Mouse (Mus musculus) left cerebral cortex, adult 2 months (tissue): ENCODE measurements around the gene Barhl1. TPM values are rescaled to one million over a fixed set of nuclear protein-coding genes. Genes with fewer than 3 reads are reported as not detected.
A peak's percentile ranks its signal among the peaks of the same experiment; 100 is the strongest.

Source experiments
- DNase-seq, 2 experiments: peaks; one replicate each; pipeline ENCODE4 v3.0.0; 2021 to 2022; ENCODE audit warnings: low spot score in 2 of 2, mixed read lengths in 1 of 2; ENCODE audit errors: extremely low spot score in 1 of 2
- H3K27ac ChIP-seq: fragments of 200-600 bp; 2 replicates; pipeline ENCODE4 v1.8.1; 2022
- H3K4me3 ChIP-seq: fragments of 200-600 bp; 2 replicates; pipeline ENCODE4 v1.8.1; 2022
- CTCF ChIP-seq: fragments of 200-600 bp; IDR thresholded peaks from 2 replicates; pipeline ENCODE4 v1.8.1; 2022; ENCODE audit warnings: antibody characterized with exemption, mild to moderate bottlenecking, moderate library complexity
- intact Hi-C: fragments of 180-260 bp; cut with DNase I; formaldehyde crosslinking; loops from one replicate; pipeline ENCODE4 v1.15.1; 2025
- total RNA-seq, 2 experiments: library from RNA; stranded (reverse); gene quantifications; 2 replicates each; pipeline ENCODE4 v1.2.3; 2021

The Barhl1 gene
- total RNA-seq, 2 experiments from 2014 or later, result not detected

DNA sequence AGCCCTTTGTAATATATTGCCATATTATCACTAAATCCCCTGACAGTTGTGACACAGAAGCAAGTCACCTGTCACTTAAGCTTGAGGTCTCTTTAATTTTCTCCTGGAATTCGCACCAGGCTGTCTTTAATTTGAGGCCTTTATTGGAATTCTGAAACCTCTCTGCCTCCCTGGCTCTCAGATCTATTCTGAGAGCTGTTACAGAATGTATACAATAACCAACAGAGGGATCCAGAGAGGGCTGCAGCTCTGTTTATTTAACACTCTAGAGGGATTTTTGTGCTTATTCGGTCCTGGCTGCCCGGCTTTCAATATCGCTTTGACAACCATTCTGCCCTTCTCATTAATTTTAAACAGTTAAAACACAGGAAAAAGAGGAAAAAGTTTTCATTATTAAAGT lies 31.6 kb downstream of the Barhl1 start:
- no peak for DNase-seq
- Histone ChIP-seq H3K27ac (no peak overlapping the region), H3K4me3 (no peak overlapping the region)
- intact Hi-C loops, result no loop called here
- no peak for TF ChIP-seq CTCF

DNA sequence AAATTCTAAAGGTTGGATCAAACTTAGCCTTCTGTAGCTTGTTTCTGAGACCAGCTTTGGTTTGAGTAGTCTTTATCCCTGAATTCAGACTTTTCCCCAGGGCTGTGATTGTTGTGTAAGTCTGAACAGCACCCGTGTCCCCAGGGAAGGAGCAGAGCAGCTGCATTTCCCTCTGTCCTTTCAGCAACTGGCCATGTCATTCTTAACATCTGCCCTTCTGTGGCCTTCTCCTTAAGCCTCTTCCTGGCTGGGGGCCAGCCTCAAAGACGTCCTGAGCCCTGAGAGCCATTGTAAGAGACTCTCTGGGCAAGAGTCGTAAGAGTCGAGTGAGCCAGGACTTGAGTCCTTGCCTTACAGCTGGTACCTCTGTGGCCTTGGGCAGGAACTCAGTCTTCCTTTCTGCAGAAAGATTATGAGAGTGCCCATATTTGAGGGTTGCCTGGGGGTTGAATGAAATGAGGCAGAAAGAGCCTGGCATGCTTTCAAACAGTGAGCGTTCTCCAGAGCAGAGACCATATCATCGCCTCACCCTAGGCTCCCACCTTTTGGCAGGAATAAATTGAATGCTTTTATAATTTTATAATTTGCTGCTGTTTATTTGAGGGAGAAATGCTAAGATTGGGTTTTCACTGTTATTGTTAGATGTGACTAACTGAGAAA lies 33.5 kb downstream of the Barhl1 start:
- no peak for TF ChIP-seq CTCF
- Histone ChIP-seq H3K4me3 (no peak overlapping the region), H3K27ac (no peak overlapping the region)
- intact Hi-C loops, result no loop called here
- no peak for DNase-seq

DNA sequence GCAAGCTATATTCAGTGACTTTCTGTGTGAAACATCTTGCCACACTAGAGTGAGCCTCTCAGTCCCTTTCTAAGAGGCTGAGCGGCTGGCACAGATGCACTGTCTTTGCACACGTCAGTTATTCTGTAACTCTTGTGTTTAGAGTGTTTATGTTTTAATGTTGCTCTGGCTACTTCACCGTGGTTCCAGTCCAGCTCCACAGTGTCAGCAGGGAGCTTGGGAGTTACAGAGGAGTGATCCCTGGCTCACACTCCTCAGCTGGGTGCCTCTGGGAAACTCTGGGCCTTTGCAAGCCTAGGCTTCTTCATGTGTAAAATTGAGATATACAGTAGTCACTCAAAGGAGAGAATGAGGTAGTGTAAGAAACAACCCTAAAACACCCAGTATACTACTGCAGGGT lies 34.4 kb downstream of the Barhl1 start:
- Histone ChIP-seq H3K4me3 (no peak overlapping the region), H3K27ac (no peak overlapping the region)
- intact Hi-C loops, result no loop called here
- no peak for DNase-seq
- no peak for TF ChIP-seq CTCF

DNA sequence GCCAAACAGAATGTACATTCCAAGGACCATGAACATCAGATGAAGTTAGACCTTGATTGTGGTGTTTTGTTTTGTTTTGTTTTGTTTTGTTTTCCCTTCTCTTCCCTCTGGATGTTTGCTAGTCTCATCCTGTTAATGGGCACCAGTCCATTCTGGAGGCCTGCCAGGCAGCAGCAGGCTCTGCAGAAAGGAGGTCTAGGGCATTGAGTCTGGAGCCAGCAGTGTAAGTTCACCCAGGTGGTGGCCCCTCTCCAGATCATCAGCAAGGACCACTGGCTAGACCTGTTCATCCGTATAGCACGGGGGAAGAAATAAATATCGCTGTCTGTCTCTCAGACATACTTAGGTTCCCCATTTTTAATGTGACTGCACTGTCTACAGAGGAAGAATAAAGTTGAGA lies 35.2 kb downstream of the Barhl1 start:
- intact Hi-C loops, result no loop called here
- Histone ChIP-seq H3K27ac (no peak overlapping the region), H3K4me3 (no peak overlapping the region)
- no peak for TF ChIP-seq CTCF
- DNase-seq, result no peak

DNA sequence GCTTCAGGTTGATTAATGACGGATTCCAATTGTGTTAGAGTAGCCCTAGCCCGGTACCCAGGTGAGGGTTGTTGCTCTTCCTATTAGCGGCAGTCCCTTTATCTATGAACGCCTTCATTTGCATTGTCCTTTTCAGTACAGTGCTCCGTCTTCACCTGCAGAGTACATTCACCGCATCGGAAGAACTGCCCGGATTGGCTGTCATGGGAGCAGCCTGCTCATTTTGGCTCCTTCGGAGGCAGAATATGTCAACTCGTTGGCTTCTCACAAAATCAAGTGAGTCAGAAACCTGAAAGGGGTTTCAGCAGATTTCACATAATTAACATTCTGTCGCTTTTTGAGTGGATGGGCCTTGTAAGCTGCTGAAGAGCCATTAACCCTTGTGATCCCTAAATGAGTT lies 40.9 kb downstream of the Barhl1 start:
- intact Hi-C loops, result no loop called here
- no peak for TF ChIP-seq CTCF
- Histone ChIP-seq H3K27ac (no peak overlapping the region), H3K4me3 (no peak overlapping the region)
- no peak for DNase-seq

DNA sequence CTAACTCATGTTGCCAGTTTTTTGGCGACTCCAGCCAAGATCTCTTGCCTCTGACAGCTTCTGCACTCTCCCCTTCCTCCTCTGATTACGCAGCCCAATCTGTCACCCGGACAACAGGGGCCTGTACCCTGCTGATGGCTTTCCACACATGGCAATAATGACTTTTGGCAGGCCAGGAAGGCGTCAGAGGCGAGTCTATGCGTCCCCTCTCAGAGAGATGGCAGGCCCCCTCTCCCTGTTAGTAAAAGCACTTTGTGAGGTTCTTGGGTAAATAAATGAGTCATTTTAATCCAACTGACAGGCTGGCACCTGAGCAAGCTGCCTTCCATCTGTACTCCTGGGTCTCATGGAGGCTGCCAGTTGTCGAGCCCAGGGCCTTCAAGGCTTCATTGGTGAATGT lies 49.0 kb downstream of the Barhl1 start:
- no peak overlapping the region for H3K4me3 ChIP-seq
- no peak overlapping the region for H3K27ac ChIP-seq
- no peak for TF ChIP-seq CTCF
- intact Hi-C loops, result no loop called here
- no peak for DNase-seq

DNA sequence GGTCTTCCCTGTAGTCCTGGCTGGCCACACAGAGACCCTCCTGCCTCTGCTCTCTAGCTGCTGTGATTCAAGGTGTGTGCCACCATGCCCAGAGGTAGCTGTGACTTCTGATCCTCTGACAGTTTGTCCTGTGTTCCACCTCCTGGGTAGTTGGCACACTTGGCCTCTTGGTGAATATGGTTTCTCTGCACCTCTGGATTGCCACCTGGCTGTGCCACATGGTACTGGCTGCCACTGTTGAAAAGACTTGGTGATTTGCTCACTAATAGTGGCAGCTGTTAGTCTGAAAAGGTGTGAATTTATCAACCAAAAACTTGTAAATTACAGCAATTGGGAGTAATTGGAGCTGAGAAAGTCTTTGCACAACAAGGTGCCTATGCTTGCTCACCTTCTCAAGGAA lies 52.6 kb downstream of the Barhl1 start:
- Histone ChIP-seq H3K27ac (no peak overlapping the region), H3K4me3 (no peak overlapping the region)
- TF ChIP-seq CTCF, result peak; percentile 1; the same call in 1 of the 2 replicates
- intact Hi-C loops, result no loop called here
- DNase-seq, result no peak

DNA sequence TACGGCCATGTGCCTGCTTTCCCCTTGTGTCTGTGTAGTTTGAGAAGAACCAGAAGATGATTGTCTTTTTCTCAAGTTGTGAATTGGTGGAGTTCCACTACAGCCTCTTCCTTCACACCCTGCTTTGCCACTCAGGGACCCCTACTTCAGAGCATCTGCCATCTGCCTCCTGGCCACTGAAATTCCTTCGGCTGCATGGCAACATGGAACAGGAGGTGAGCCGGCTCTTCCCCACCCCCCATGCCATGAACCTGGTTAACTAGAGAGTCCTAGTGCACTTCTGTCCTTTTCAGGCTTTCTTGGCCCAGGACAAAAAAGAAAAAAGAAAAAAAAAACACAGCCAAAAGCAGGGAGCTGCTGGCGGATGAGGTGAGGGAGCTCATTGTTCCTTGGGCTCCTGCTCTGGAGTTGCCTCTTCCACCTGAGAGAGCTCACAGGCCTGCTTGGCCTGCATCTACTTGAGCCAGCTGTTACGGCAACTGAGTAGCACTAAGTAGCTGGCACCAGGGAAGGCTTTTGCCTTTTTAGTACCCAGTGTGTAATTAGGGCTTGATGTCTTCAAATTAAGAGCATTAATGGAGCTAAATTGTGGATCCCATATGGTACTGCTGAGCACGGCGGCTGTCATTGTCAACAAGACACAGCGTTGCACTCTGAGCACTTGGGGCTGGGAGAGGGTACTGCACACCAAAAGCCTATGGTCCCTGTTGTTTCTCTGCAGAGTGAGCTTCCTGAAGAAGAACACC lies 55.6 kb downstream of the Barhl1 start:
- TF ChIP-seq CTCF, result no peak
- no peak overlapping the region for H3K4me3 ChIP-seq
- no peak overlapping the region for H3K27ac ChIP-seq
- intact Hi-C loops, result no loop called here
- DNase-seq, result no peak

DNA sequence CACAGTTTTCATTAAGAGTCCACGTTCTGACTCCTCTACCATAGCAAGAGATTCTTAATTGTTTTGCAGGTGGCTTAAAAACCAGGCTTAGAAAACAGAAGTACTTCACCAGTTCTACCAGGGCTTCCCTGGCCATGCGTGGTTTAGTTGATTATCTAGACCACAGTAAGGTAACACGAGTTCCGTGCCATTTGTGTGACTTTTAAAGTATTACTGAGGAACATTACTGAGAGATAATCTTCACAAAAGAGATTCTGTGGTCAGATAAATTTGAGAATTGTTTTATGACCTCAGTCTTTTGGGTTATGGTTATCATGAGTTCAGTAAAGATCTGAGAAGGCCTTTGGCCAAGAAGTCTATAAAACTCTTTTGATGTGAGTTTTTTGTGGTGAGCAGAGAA lies 57.2 kb downstream of the Barhl1 start:
- Histone ChIP-seq H3K4me3 (no peak overlapping the region), H3K27ac (no peak overlapping the region)
- intact Hi-C loops, result no loop called here
- TF ChIP-seq CTCF, result no peak
- no peak for DNase-seq

Other genes starting within 250 kb of the Barhl1 start
- not detected for gene Spaca9, start 216.9 kb downstream of the Barhl1 start, total RNA-seq
- 1 to 10 TPM; 1.1 to 1.7 TPM for gene Ak8, start 216.5 kb downstream of the Barhl1 start, total RNA-seq
- gene Gtf3c4, start 76.3 kb downstream of the Barhl1 start, total RNA-seq, result 10 to 100 TPM; 35.0 to 35.7 TPM
- 1 to 10 TPM; 7.5 to 9.2 TPM for gene Ddx31, start 76.3 kb downstream of the Barhl1 start, total RNA-seq
- gene Cfap77, start 138.4 kb upstream of the Barhl1 start, total RNA-seq, result under 1 TPM in 1 of 2 experiments, not detected in 1; 0.47 TPM
- 10 to 100 TPM; 10.4 to 11.7 TPM for gene Ttf1, start 143.6 kb upstream of the Barhl1 start, total RNA-seq
- gene Setx, start 207.5 kb upstream of the Barhl1 start, total RNA-seq, result 10 to 100 TPM; 46.6 to 49.4 TPM